Mouse (Mus musculus) bone marrow macrophage, adult 2 months (primary cell): Measurements from ENCODE around the gene Ppm1n.
"Not testable (repeated sequence)": the region's sequence is repeated elsewhere in the genome, so short reads cannot be mapped to it uniquely, and the experiment has no call there.

Experiments used
- CTCF ChIP-seq: IDR thresholded peaks from 2 replicates; pipeline ENCODE4 v1.5.1; 2012; ENCODE audit warnings: low read depth, mild to moderate bottlenecking, low read length, moderate library complexity
- POLR2A ChIP-seq: IDR thresholded peaks from 2 replicates; pipeline ENCODE4 v1.6.1; 2012; ENCODE audit warnings: mild to moderate bottlenecking, low read depth, low read length, borderline replicate concordance

- not testable (repeated sequence) for TF ChIP-seq POLR2A
- peak; percentile 57 for TF ChIP-seq CTCF
Observed at GRCm38 (mm10) chr7:19281680-19282304, 1.9 kb upstream of the Ppm1n start.
